Mouse (Mus musculus): ENCODE measurements at regions not wholly inside any gene's neighbourhood (a gene's known extent, or its start where the extent isn't known, plus 50 kb on each side); places are given as distances from the start of the nearest gene placed in this dataset.

DNA sequence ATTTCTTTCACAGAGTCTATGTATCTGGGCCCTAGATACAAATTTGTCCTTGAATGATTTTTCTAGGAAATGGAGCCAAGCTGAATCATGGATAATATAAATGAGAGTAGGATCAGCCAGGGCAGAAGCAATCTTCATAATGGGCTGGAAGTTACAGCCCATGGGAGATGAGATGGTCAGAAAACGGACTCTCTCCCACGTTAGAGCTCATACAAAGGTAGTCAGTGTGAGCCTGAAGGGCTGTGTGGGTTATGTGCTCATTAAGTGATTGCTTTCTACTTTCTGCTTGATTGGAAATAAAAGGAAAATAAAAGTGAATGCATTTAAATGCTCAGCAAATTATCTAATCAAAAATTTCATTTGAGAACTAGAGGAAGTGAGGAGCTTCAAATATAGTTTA is 2017.1 kb upstream of the Pcdh20 start:
- DNase-seq: no peak

DNA sequence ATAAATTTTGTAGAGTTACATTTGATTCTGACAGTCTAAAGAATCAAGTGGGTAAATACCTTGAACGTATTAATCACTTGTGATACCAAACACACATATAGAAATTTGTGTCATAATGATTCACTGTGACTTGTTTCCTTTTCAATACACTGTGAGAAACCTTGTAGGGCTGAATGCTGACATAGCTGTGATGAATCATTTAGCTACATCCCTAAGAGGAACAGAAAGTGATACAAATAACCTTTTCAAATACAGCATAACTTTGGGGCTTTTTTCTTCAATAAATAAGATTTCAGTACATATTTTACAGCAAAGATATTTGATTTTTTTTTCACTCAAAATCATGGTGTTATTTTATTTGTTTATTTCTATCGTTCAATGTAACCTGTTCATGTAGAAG is 1976.8 kb upstream of the Pcdh20 start:
- DNase-seq: no peak

DNA sequence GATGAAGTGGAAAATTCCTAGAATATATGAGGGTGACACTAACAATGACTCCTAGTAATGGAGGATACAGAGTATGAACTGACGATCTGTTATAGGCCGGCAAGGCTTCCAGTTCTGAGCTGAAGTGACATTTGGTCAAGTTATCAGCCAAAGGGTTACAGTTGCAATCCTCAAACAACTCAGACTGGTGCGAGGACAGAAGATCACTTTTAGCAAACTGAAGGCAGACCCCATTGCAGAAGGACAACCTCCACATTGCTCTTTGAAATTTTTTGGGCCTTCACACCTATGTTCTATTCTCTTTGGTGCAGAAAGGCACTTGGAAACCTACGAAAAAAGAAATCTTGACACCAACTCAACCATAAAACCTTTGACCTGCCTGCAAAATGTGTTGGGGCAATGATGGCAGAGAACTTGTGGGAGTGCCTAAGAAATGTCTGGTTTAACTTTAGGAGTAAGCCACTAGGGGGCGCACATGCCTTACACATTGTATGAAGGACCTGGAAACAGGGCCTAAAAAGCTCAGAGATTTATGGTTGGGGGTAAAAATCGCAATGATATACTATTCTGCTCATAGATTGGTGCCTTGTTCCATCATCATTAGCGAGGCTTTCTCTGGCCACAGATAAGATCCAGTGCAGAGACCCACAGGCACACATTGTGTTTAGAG is 1961.8 kb upstream of the Pcdh20 start:
- peak; percentile 47 for DNase-seq

DNA sequence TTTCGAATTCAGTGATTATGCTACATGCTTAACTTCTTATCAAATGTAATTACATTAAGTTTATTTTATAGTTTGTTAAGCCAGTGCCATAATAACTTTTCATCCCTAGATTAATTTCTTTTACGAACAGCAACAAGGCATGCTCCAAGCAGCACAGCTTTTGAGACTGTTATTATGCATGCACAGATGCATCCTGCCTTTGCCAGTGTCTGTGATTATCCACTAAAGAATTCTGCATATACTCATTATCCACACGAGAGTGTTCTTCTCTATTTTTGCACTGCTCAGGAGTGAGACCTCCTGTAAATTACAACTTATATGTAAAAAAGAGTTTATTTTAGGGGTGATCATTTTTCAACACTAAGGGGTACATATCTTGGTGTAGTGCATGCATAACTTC is 1941.5 kb upstream of the Pcdh20 start:
- no peak for DNase-seq

DNA sequence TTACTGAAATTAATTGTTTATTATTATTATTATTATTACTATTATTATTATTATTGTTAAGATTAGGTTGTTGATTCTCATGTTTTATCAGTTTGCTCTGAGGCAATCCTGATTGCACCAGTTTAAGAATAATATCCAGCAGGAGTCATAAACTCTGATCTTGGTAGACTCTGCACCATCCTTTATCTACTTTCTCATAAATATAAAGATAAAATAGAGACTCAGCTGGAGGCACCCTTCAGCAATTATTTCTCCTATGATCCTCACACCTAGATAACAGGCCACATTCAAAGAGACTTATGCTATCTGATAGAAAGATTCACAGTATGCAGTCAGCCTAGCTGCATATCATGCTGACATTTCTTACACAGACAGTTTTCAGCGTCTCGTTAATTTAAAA is 1935.2 kb upstream of the Pcdh20 start:
- DNase-seq: no peak

DNA sequence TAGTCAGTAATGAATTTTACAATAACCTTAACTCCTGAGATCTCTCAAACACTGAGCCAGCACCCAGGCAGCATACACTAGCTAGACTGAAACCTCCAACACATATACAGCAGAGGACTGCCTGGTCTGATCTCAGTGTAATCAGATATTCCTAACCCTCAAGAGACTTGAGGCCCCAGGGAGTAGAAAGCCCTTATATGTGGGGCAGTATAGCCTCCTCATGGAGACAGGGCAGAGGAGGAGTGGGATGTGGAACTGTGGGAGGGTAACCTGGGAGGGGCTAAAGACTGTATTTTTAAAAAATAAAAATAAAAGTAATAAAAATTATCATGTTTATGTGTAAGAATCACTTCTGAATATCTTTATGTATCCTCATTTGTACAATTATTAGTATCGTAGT is 1934.3 kb upstream of the Pcdh20 start:
- DNase-seq: no peak

DNA sequence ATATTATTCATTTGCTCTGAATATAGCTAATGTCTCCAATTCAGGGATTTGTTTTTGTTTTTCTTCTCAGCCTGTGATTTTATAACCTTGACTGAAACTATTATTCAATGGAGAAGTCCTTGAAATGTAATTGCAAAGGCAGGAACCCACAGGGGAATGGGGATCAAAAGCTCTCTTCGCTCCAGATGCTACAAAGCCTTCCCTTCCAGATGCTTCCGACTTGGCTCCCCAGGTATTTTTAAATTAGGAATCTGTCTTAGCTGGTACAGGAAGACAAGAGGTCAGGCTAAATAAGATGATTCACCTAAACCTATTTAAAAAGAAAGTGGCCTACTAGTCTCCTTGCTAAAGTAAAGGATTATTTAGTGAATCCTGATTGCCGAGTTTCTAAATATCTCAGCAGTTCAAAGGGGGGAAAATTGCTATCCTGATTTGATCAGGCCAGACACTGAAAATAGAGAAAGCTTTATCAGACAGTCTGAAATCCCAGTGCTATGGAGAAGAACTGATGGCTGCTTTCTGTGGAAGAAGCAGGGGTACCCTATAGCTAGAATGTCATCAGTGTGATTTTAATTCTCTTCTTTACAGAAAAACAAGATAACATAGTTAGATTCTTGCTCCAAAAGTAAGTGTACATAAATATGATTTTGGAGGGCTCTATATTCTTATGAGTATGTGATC is 1896.2 kb upstream of the Pcdh20 start:
- no peak for DNase-seq

DNA sequence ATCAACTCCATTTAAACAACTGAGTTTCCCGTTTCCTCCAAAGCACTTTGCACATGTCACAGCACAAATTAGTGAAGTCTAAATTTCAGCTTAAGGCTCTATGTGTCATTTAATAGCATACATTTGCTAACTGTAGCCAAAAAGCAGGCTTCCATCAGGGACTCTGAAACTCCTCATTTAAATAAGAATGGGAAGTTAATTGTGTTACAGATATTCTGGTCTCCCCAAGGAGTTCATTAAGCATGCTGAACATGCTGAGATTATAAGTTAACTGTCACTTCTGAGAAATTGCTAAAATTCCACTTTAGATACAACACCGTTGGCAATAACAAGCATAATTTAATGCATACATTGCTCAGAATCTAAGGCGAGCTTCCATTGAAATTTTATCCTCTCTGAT is 1863.3 kb upstream of the Pcdh20 start:
- no peak for DNase-seq

DNA sequence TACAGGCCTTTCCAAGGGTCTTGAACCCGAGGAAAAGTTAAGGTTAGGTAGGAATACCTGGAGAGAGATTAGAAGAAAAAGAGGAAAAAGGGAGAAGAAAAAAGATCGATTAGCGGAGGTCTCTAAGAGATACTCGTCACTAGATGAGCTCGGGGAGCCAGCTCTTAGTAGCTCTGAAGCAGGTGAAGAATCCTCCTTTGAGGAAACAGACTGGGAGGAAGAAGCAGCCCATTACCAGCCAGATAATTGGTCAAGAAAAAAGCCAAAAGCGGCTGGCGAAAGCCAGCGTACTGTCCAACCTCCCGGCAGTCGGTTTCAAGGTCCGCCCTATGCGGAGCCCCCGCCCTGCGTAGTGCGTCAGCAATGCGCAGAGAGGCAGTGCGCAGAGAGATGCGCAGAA is 1824.3 kb upstream of the Pcdh20 start:
- peak; percentile 6 for DNase-seq

DNA sequence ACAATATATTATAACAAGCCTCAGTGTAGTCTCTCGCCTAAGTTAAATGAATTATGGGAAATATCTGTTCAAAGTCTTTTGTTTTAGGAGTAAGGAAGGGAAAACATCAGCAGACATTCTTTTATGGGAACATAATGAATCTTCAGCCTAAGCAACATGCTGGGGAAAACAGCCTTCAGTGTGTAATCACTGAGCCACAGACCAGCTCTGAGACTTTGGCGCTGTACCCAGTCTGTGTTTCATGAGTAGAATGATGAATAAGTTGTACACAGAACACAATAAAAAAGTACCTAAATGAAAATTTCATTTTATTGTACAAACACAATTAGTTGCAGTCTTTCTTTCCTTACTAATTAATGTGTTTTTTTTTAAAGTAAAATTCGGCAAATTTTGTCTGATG is 1774.8 kb upstream of the Pcdh20 start:
- DNase-seq: no peak

DNA sequence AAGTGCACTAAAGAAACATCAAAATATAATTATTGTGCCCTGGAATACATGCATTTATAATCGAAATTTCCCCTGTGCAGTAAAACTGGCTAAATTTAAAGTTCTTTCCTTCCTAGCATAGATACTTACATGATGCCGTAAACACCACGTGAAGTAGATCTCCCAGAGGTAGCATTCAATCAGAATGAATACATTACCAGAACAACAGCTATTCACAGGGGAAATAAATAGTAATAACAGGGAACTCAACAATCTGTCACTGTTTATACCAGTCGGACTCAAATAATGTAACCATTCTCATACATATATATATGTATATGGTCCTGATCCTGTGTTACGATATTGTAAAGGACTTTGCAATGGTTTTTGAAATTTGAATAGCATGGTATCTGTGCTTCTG is 1761.5 kb upstream of the Pcdh20 start:
- no peak for DNase-seq

DNA sequence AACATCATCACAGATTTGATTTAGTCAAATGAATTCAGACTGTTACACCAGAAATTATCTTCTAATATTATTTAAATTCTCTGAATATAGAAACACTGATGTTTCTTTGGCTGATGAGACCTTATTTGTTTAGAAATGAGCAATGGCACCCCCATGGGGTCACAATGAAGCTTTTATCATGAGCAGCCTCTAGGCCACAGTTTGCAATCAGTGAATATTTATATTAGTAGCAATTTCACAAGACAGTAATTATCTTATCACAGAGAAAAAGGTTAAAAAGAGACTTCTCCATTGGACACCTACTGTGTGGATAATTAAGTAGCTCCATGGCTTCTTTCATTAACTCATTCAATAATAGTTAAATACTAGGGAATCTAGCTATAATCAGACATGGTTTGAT is 1729.1 kb upstream of the Pcdh20 start:
- no peak for DNase-seq

DNA sequence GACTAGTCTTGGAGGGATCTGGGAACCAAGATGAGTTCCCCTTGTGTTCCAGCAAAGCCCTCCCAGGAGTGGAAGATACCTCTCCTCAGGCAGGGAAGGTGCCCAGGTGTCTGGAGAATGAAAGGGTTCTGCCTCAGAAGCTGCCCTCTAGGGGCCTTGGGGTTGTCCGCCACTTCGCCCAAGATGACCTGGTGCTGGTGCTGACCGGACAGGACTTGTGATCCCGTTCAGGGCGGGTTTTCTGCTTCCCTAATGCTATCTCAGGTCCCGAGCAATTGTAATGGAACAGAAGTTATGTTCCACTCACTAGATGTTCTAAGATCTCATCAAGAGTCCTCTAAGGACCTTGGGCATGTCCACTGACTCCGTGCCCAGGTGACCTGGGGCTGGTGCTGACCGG is 1726.6 kb upstream of the Pcdh20 start:
- no peak for DNase-seq

DNA sequence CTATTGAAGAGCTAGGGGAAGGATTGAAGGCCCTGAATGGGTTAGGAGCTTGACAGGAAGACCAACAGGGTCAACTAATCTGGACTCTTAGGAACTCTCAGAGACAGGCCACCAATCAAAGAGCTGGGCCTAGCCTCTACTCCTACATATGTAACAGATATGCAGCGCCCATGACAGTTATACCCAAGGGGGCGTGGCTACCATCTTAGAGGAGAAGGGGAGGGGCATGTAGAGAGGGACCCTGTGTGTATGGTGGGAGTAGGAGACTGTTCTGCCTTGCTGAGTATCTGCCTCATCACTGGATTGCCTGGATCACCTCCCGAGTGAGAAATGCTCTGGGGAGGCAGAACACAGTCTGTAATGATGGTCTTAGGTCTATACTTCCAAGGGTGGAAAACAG is 1701.5 kb upstream of the Pcdh20 start:
- no peak for DNase-seq
